Comparison of ENCODE assay signal across 14 mouse cellular contexts in genomic region chr4:63355877-63356665, GRCm38 (mm10). TPM values are rescaled to one million over a fixed set of nuclear protein-coding genes. Genes with fewer than 3 reads are reported as not detected.
DNase-seq lines count a peak whose midpoint lies in the region; ATAC-seq lines count a peak whose summit lies in the region.
"Had no signal": no experiment of that assay in that cellular context is flagged by ENCODE, and none has a peak within 500 bp of the region (broad histone marks: within the 10 kb centered on the region; RNA-seq: fewer than 3 reads in every experiment).

Gene Orm3 (plus strand): TSS chr4:63356162.

- no peak within 1 kb of the TSS for H3K9ac ChIP-seq in midbrain, embryonic 14.5 days (replicated peaks; ENCODE audit: low read length)
- H3K9ac ChIP-seq: intestine, embryonic 15.5 days; liver, embryonic 15.5 days had no signal

- H3K27me3 ChIP-seq in midbrain, embryonic 14.5 days (ENCODE audit: control insufficient read depth, insufficient read depth, low read length), result no peaks in the 10 kb centered on the region
- H3K27me3 ChIP-seq: intestine, embryonic 15.5 days; liver, embryonic 15.5 days; Patski had no signal

- H3K4me2 ChIP-seq in midbrain, embryonic 14.5 days (ENCODE audit: low read length), result no peak within 1 kb of the TSS
- H3K4me2 ChIP-seq: intestine, embryonic 15.5 days; liver, embryonic 15.5 days had no signal

- H3K4me1 ChIP-seq in midbrain, embryonic 14.5 days (ENCODE audit: control insufficient read depth, insufficient read depth, low read length), result no peaks in the 10 kb centered on the region
- H3K4me1 ChIP-seq: intestine, embryonic 15.5 days; liver, embryonic 15.5 days had no signal

- DNase-seq in adrenal gland, adult (ENCODE audit: inconsistent age in 2 of 2, low spot score in 1 of 2), result peak; percentile 77 to 81
- no peak for DNase-seq in adrenal gland, postnatal 4 days (ENCODE audit: low spot score in 2 of 2)
- peak; percentile 2 for DNase-seq in 416B (ENCODE audit: low read depth)
- DNase-seq in heart, postnatal 4 days, result peak; percentile 46
- no peak for DNase-seq in layer of hippocampus, adult 8-10 months (ENCODE audit: low spot score in 2 of 2)
- no peak for DNase-seq in urinary bladder, postnatal 10 days (ENCODE audit: low spot score)
- no peak for DNase-seq in midbrain, embryonic 14.5 days
- DNase-seq: gastrocnemius, postnatal 10 days; thymus, postnatal 4 days had no signal

- no peak within 1 kb of the TSS for H3K4me3 ChIP-seq in midbrain, embryonic 14.5 days (replicated peaks; ENCODE audit: low read depth, low read length)
- H3K4me3 ChIP-seq: intestine, embryonic 15.5 days; liver, embryonic 15.5 days had no signal

- WGBS in midbrain, embryonic 14.5 days, result 85% methylated on average over 4 of the region's 4 CpGs

- no peaks in the 10 kb centered on the region for H3K9me3 ChIP-seq in midbrain, embryonic 14.5 days (ENCODE audit: control insufficient read depth, low read length)
- H3K9me3 ChIP-seq: intestine, embryonic 15.5 days; liver, embryonic 15.5 days had no signal

- ATAC-seq in common myeloid progenitor, adult 5-6 weeks (replicated peaks; ENCODE audit: low read depth, poor library complexity, severe bottlenecking), result peak; percentile 80
- no peak for ATAC-seq in midbrain, embryonic 14.5 days (ENCODE audit: low FRiP score, low TSS enrichment)
- ATAC-seq: intestine, embryonic 15.5 days; Patski had no signal

- no peak within 1 kb of the TSS for H3K27ac ChIP-seq in midbrain, embryonic 14.5 days (replicated peaks; ENCODE audit: low read depth, low read length)
- H3K27ac ChIP-seq: intestine, embryonic 15.5 days; liver, embryonic 15.5 days had no signal

- H3K36me3 ChIP-seq in midbrain, embryonic 14.5 days (ENCODE audit: control insufficient read depth, insufficient read depth, low read length), result no peaks in the 10 kb centered on the region
- H3K36me3 ChIP-seq: intestine, embryonic 15.5 days; liver, embryonic 15.5 days had no signal

RNA-seq across cellular contexts. Expression of gene Orm3, which starts in this region (rescaled TPM):
- total RNA-seq in adrenal gland, postnatal 4 days (2021), result 1 to 10 TPM; 1.5 to 2.1 TPM
- total RNA-seq in common myeloid progenitor, adult 5-6 weeks (2017), result not detected in 2 replicates
- total RNA-seq in heart, postnatal 4 days (2021), result not detected
- total RNA-seq in layer of hippocampus, adult 8-10 months (2022), result not detected
- not detected in 2 replicates for polyA plus RNA-seq in midbrain, embryonic 14.5 days (2014; fragmentation: Nextera tagmentation; extraction: Ambion mirVana)
- total RNA-seq: gastrocnemius, postnatal 10 days; layer of hippocampus, postnatal 25 days had no signal
- polyA plus RNA-seq: intestine, embryonic 15.5 days; liver, embryonic 15.5 days had no signal

Comparison
In these comparisons a context has a peak if more than half of its experiments do, and no peak if none do; other contexts are left out.
1. DNase-seq: peak in adrenal gland, adult (2 of 2) and 416B (single experiment); none in adrenal gland, postnatal 4 days (0 of 2), layer of hippocampus, adult 8-10 months (0 of 2), urinary bladder, postnatal 10 days (single experiment) and midbrain, embryonic 14.5 days (single experiment).
2. Peak in ATAC-seq in common myeloid progenitor, adult 5-6 weeks; RNA of the gene not detected or under 1 TPM.
3. Peak in DNase-seq in heart, postnatal 4 days; RNA of the gene not detected or under 1 TPM.